Mouse (Mus musculus): ENCODE results near the gene Plb1. TPM values are rescaled to one million over a fixed set of nuclear protein-coding genes. Genes with fewer than 3 reads are reported as not detected.

Gene Plb1
- polyA plus RNA-seq, 1 experiment from 2014 or later = 0.68 TPM

GRCm38 (mm10) chr5:32378546-32378945 is 146.0 kb downstream of the Plb1 start:
- no peaks in the 10 kb centered on the region for H3K36me3 ChIP-seq (ENCODE audit: control insufficient read depth, insufficient read depth)
- H3K9me3 ChIP-seq (ENCODE audit: control insufficient read depth) = no peaks in the 10 kb centered on the region
- no peak overlapping the region for H3K4me3 ChIP-seq (ENCODE audit: low read depth, low read length)
- H3K4me2 ChIP-seq (replicated peaks; ENCODE audit: low read depth) = no peak overlapping the region
- H3K27me3 ChIP-seq (replicated peaks; ENCODE audit: control insufficient read depth, insufficient read depth, low read length) = no peaks in the 10 kb centered on the region
- 44% methylated on average over 3 of the region's 3 CpGs for WGBS
- no peak for TF ChIP-seq CTCF (IDR thresholded peaks at IDR 0.05; ENCODE audit: low read depth)
- H3K4me1 ChIP-seq (replicated peaks; ENCODE audit: control insufficient read depth, insufficient read depth, low read length) = no peaks in the 10 kb centered on the region
- no peak for ATAC-seq
- no peak overlapping the region for H3K9ac ChIP-seq (ENCODE audit: low read depth, low read length)
- no peak overlapping the region for H3K27ac ChIP-seq (ENCODE audit: low read depth, low read length)

GRCm38 (mm10) chr5:32388656-32389055 is 156.1 kb downstream of the Plb1 start:
- Histone ChIP-seq H3K4me3 (ENCODE audit: low read depth, low read length) (no peak overlapping the region), H3K9ac (ENCODE audit: low read depth, low read length) (no peak overlapping the region), H3K4me2 (replicated peaks; ENCODE audit: low read depth) (no peak overlapping the region), H3K9me3 (ENCODE audit: control insufficient read depth) (no peaks in the 10 kb centered on the region), H3K27me3 (replicated peaks; ENCODE audit: control insufficient read depth, insufficient read depth, low read length) (no peaks in the 10 kb centered on the region), H3K36me3 (ENCODE audit: control insufficient read depth, insufficient read depth) (no peaks in the 10 kb centered on the region), H3K27ac (ENCODE audit: low read depth, low read length) (no peak overlapping the region), H3K4me1 (replicated peaks; ENCODE audit: control insufficient read depth, insufficient read depth, low read length) (no peaks in the 10 kb centered on the region)
- ATAC-seq = no peak
- TF ChIP-seq CTCF (IDR thresholded peaks at IDR 0.05; ENCODE audit: low read depth) = no peak

- H3K27me3 ChIP-seq (replicated peaks; ENCODE audit: control insufficient read depth, insufficient read depth, low read length) = no peaks in the 10 kb centered on the region
- no peaks in the 10 kb centered on the region for H3K4me1 ChIP-seq (replicated peaks; ENCODE audit: control insufficient read depth, insufficient read depth, low read length)
- H3K4me2 ChIP-seq (replicated peaks; ENCODE audit: low read depth) = no peak overlapping the region
- ATAC-seq = no peak
- no peaks in the 10 kb centered on the region for H3K9me3 ChIP-seq (ENCODE audit: control insufficient read depth)
- WGBS = 68% methylated on average over 5 of the region's 5 CpGs
- TF ChIP-seq CTCF (IDR thresholded peaks at IDR 0.05; ENCODE audit: low read depth) = no peak
- H3K9ac ChIP-seq (ENCODE audit: low read depth, low read length) = no peak overlapping the region
- no peaks in the 10 kb centered on the region for H3K36me3 ChIP-seq (ENCODE audit: control insufficient read depth, insufficient read depth)
- H3K27ac ChIP-seq (ENCODE audit: low read depth, low read length) = no peak overlapping the region
- no peak overlapping the region for H3K4me3 ChIP-seq (ENCODE audit: low read depth, low read length)
Measured at GRCm38 (mm10) chr5:32390295-32390694, 157.8 kb downstream of the Plb1 start.

- no peak overlapping the region for H3K4me2 ChIP-seq (replicated peaks; ENCODE audit: low read depth)
- ATAC-seq = no peak
- H3K27ac ChIP-seq (ENCODE audit: low read depth, low read length) = no peak overlapping the region
- no peaks in the 10 kb centered on the region for H3K4me1 ChIP-seq (replicated peaks; ENCODE audit: control insufficient read depth, insufficient read depth, low read length)
- H3K4me3 ChIP-seq (ENCODE audit: low read depth, low read length) = no peak overlapping the region
- no peak overlapping the region for H3K9ac ChIP-seq (ENCODE audit: low read depth, low read length)
- no peaks in the 10 kb centered on the region for H3K27me3 ChIP-seq (replicated peaks; ENCODE audit: control insufficient read depth, insufficient read depth, low read length)
- no peaks in the 10 kb centered on the region for H3K36me3 ChIP-seq (ENCODE audit: control insufficient read depth, insufficient read depth)
- no peaks in the 10 kb centered on the region for H3K9me3 ChIP-seq (ENCODE audit: control insufficient read depth)
- TF ChIP-seq CTCF (IDR thresholded peaks at IDR 0.05; ENCODE audit: low read depth) = no peak
Measured at GRCm38 (mm10) chr5:32392281-32392680, 159.8 kb downstream of the Plb1 start.

GRCm38 (mm10) chr5:32394586-32394985 is 162.1 kb downstream of the Plb1 start:
- no peak overlapping the region for H3K27ac ChIP-seq (ENCODE audit: low read depth, low read length)
- TF ChIP-seq CTCF (IDR thresholded peaks at IDR 0.05; ENCODE audit: low read depth) = no peak
- no peaks in the 10 kb centered on the region for H3K4me1 ChIP-seq (replicated peaks; ENCODE audit: control insufficient read depth, insufficient read depth, low read length)
- H3K4me2 ChIP-seq (replicated peaks; ENCODE audit: low read depth) = no peak overlapping the region
- H3K27me3 ChIP-seq (replicated peaks; ENCODE audit: control insufficient read depth, insufficient read depth, low read length) = no peaks in the 10 kb centered on the region
- WGBS = 82% methylated on average over 3 of the region's 3 CpGs
- no peak overlapping the region for H3K9ac ChIP-seq (ENCODE audit: low read depth, low read length)
- no peaks in the 10 kb centered on the region for H3K9me3 ChIP-seq (ENCODE audit: control insufficient read depth)
- H3K36me3 ChIP-seq (ENCODE audit: control insufficient read depth, insufficient read depth) = no peaks in the 10 kb centered on the region
- ATAC-seq = no peak
- H3K4me3 ChIP-seq (ENCODE audit: low read depth, low read length) = no peak overlapping the region

- 75% methylated on average over 9 of the region's 9 CpGs for WGBS
- Histone ChIP-seq H3K4me3 (ENCODE audit: low read depth, low read length) (no peak overlapping the region), H3K36me3 (ENCODE audit: control insufficient read depth, insufficient read depth) (no peaks in the 10 kb centered on the region), H3K27ac (ENCODE audit: low read depth, low read length) (no peak overlapping the region), H3K4me2 (replicated peaks; ENCODE audit: low read depth) (no peak overlapping the region), H3K9ac (ENCODE audit: low read depth, low read length) (no peak overlapping the region), H3K9me3 (ENCODE audit: control insufficient read depth) (no peaks in the 10 kb centered on the region), H3K4me1 (replicated peaks; ENCODE audit: control insufficient read depth, insufficient read depth, low read length) (no peaks in the 10 kb centered on the region), H3K27me3 (replicated peaks; ENCODE audit: control insufficient read depth, insufficient read depth, low read length) (no peaks in the 10 kb centered on the region)
- no peak for TF ChIP-seq CTCF (IDR thresholded peaks at IDR 0.05; ENCODE audit: low read depth)
- ATAC-seq = no peak
Measured at GRCm38 (mm10) chr5:32395101-32395892, 162.8 kb downstream of the Plb1 start.

Measured in intestine, postnatal 0 days (tissue).